18 mouse cellular contexts compared by ENCODE assay signal in the genomic region with DNA sequence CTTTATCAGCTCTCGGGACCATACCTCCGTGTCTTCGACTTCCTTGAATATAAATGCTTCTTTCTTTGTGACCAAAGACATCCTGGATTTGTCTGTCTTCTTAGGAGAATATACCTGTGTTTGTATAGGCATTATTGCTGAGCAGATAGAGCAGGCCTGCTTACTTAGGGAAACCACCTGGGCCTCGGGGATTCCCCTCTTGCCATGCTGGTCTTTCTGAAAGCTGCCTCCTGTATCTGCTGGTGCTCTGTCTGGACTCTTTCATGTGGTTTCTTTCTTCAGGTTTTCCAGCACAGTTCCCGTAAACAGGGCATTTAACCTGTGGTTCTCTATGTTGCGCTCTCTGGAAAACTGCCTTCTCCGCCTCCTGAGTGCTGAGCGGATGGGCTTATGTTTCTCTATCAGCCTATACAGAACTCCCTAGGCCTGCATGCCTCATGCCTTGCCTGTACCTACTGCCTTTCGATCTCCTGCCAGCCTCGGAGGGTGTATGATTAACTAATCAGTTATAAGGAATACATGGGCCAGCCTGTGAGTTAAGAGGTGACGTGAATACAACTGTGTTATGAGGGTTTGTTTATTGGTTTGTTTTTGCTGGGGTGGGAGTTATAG.
DNase-seq lines count a peak whose midpoint lies in the region; ATAC-seq lines count a peak whose summit lies in the region.
"Had no signal": no experiment of that assay in that cellular context is flagged by ENCODE, and none has a peak within 500 bp of the region (broad histone marks: within the 10 kb centered on the region; RNA-seq: fewer than 3 reads in every experiment).

No protein-coding gene starts in this region.

- ATAC-seq in kidney, embryonic 16.5 days (ENCODE audit: low FRiP score, low TSS enrichment): peak; percentile 54
- ATAC-seq in kidney, embryonic 14.5 days (ENCODE audit: low FRiP score, low TSS enrichment): no peak
- ATAC-seq in hindbrain, embryonic 13.5 days (ENCODE audit: low FRiP score): 0 out of 2 replicates have a peak, but pooled peaks have one; percentile 19
- ATAC-seq in midbrain, embryonic 13.5 days: 0 out of 2 replicates have a peak, but pooled peaks have one; percentile 19
- ATAC-seq in neural tube, embryonic 14.5 days (ENCODE audit: low read depth): 0 out of 2 replicates have a peak, but pooled peaks have one; percentile 18
- no peak for ATAC-seq in liver, embryonic 12.5 days

- no peaks in the 10 kb centered on the region for H3K27me3 ChIP-seq in kidney, embryonic 16.5 days (ENCODE audit: insufficient read depth, low read length)
- no peaks in the 10 kb centered on the region for H3K27me3 ChIP-seq in kidney, embryonic 14.5 days (ENCODE audit: control insufficient read depth, insufficient read depth, low read length)
- no peaks in the 10 kb centered on the region for H3K27me3 ChIP-seq in hindbrain, embryonic 13.5 days
- H3K27me3 ChIP-seq in midbrain, embryonic 13.5 days: no peaks in the 10 kb centered on the region
- H3K27me3 ChIP-seq in neural tube, embryonic 14.5 days (ENCODE audit: control insufficient read depth, insufficient read depth, low read length): no peaks in the 10 kb centered on the region
- H3K27me3 ChIP-seq in liver, embryonic 12.5 days (replicated peaks): no peaks in the 10 kb centered on the region
- H3K27me3 ChIP-seq: heart, embryonic 13.5 days; limb, embryonic 13.5 days had no signal

- no peak overlapping the region for H3K9ac ChIP-seq in kidney, embryonic 16.5 days (replicated peaks; ENCODE audit: low read length)
- H3K9ac ChIP-seq in kidney, embryonic 14.5 days (ENCODE audit: low read depth, low read length): no peak overlapping the region
- H3K9ac ChIP-seq in hindbrain, embryonic 13.5 days: peak overlapping the region; percentile 60; the same call in 1 of the 2 replicates
- no peak overlapping the region for H3K9ac ChIP-seq in midbrain, embryonic 13.5 days (replicated peaks)
- no peak overlapping the region for H3K9ac ChIP-seq in neural tube, embryonic 14.5 days (replicated peaks; ENCODE audit: low read depth, low read length)
- H3K9ac ChIP-seq in liver, embryonic 12.5 days: no peak overlapping the region
- H3K9ac ChIP-seq: heart, embryonic 13.5 days; limb, embryonic 13.5 days had no signal

- 75% methylated on average over 11 of the region's 11 CpGs for WGBS in kidney, embryonic 16.5 days
- 76% methylated on average over 11 of the region's 11 CpGs for WGBS in kidney, embryonic 14.5 days
- 49% methylated on average over 11 of the region's 11 CpGs for WGBS in hindbrain, embryonic 13.5 days
- WGBS in midbrain, embryonic 13.5 days: 57% methylated on average over 11 of the region's 11 CpGs
- WGBS in neural tube, embryonic 14.5 days: 54% methylated on average over 11 of the region's 11 CpGs
- 72% methylated on average over 11 of the region's 11 CpGs for WGBS in liver, embryonic 12.5 days (ENCODE audit: insufficient replicate concordance)

- H3K27ac ChIP-seq in kidney, embryonic 16.5 days (ENCODE audit: low read length): no peak overlapping the region
- H3K27ac ChIP-seq in kidney, embryonic 14.5 days (ENCODE audit: low read depth, low read length): no peak overlapping the region
- H3K27ac ChIP-seq in hindbrain, embryonic 13.5 days: peak overlapping the region; percentile 84
- H3K27ac ChIP-seq in midbrain, embryonic 13.5 days: peak overlapping the region; percentile 80
- H3K27ac ChIP-seq in neural tube, embryonic 14.5 days (ENCODE audit: low read depth, low read length): no peak overlapping the region
- H3K27ac ChIP-seq in liver, embryonic 12.5 days: no peak overlapping the region
- H3K27ac ChIP-seq: heart, embryonic 13.5 days; limb, embryonic 13.5 days; macrophage had no signal

- no peak overlapping the region for H3K4me2 ChIP-seq in kidney, embryonic 16.5 days (replicated peaks; ENCODE audit: low read depth, low read length)
- H3K4me2 ChIP-seq in kidney, embryonic 14.5 days (replicated peaks; ENCODE audit: low read depth, low read length): no peak overlapping the region
- peak overlapping the region; percentile 48 for H3K4me2 ChIP-seq in hindbrain, embryonic 13.5 days
- H3K4me2 ChIP-seq in midbrain, embryonic 13.5 days (replicated peaks): peak overlapping the region; percentile 34
- peak overlapping the region; percentile 36; the same call in 1 of the 2 replicates for H3K4me2 ChIP-seq in neural tube, embryonic 14.5 days (ENCODE audit: low read depth, low read length)
- H3K4me2 ChIP-seq in liver, embryonic 12.5 days: no peak overlapping the region
- H3K4me2 ChIP-seq: heart, embryonic 13.5 days; limb, embryonic 13.5 days had no signal

- no peaks in the 10 kb centered on the region for H3K36me3 ChIP-seq in kidney, embryonic 16.5 days (ENCODE audit: insufficient read depth, low read length)
- H3K36me3 ChIP-seq in kidney, embryonic 14.5 days (ENCODE audit: control insufficient read depth, insufficient read depth, low read length): no peaks in the 10 kb centered on the region
- no peaks in the 10 kb centered on the region for H3K36me3 ChIP-seq in hindbrain, embryonic 13.5 days
- H3K36me3 ChIP-seq in midbrain, embryonic 13.5 days: no peaks in the 10 kb centered on the region
- no peaks in the 10 kb centered on the region for H3K36me3 ChIP-seq in neural tube, embryonic 14.5 days (ENCODE audit: control insufficient read depth, insufficient read depth, low read length)
- no peaks in the 10 kb centered on the region for H3K36me3 ChIP-seq in liver, embryonic 12.5 days

- no peaks in the 10 kb centered on the region for H3K9me3 ChIP-seq in kidney, embryonic 16.5 days (ENCODE audit: low read length)
- H3K9me3 ChIP-seq in kidney, embryonic 14.5 days (ENCODE audit: control insufficient read depth, low read length): 0 out of 2 replicates have a peak, but pooled peaks cover 2% of the 10 kb centered on the region
- no peaks in the 10 kb centered on the region for H3K9me3 ChIP-seq in hindbrain, embryonic 13.5 days
- no peaks in the 10 kb centered on the region for H3K9me3 ChIP-seq in midbrain, embryonic 13.5 days
- no peaks in the 10 kb centered on the region for H3K9me3 ChIP-seq in neural tube, embryonic 14.5 days (ENCODE audit: control insufficient read depth, low read length)
- H3K9me3 ChIP-seq in liver, embryonic 12.5 days (replicated peaks): no peaks in the 10 kb centered on the region
- H3K9me3 ChIP-seq: heart, embryonic 13.5 days; limb, embryonic 13.5 days had no signal

- H3K4me3 ChIP-seq in kidney, embryonic 16.5 days (ENCODE audit: low read length): no peak overlapping the region
- H3K4me3 ChIP-seq in kidney, embryonic 14.5 days (ENCODE audit: low read length): no peak overlapping the region
- H3K4me3 ChIP-seq in hindbrain, embryonic 13.5 days: peak overlapping the region; percentile 7; the same call in 1 of the 2 replicates
- no peak overlapping the region for H3K4me3 ChIP-seq in midbrain, embryonic 13.5 days (replicated peaks)
- H3K4me3 ChIP-seq in neural tube, embryonic 14.5 days (ENCODE audit: low read depth, low read length): no peak overlapping the region
- H3K4me3 ChIP-seq in liver, embryonic 12.5 days: no peak overlapping the region
- H3K4me3 ChIP-seq: erythroblast, embryonic 14.5 days; heart, embryonic 13.5 days; limb, embryonic 13.5 days had no signal

- DNase-seq in MN1 (ENCODE audit: low spot score): no peak
- no peak for DNase-seq in cerebellum, adult 9-10 months
- DNase-seq: cerebellum, adult 8-10 months; heart, postnatal 4 days; kidney, adult 8-10 months; lung, adult 18-20 months; right cerebral cortex, postnatal 14 days; thymus, postnatal 4 days had no signal

- peaks cover 17% of the 10 kb centered on the region for H3K4me1 ChIP-seq in kidney, embryonic 16.5 days (ENCODE audit: insufficient read depth, low read length)
- H3K4me1 ChIP-seq in kidney, embryonic 14.5 days (ENCODE audit: control insufficient read depth, insufficient read depth, low read length): peaks cover 11% of the 10 kb centered on the region
- H3K4me1 ChIP-seq in hindbrain, embryonic 13.5 days (replicated peaks): peaks cover 23% of the 10 kb centered on the region
- H3K4me1 ChIP-seq in midbrain, embryonic 13.5 days (replicated peaks): peaks cover 50% of the 10 kb centered on the region
- peaks cover 14% of the 10 kb centered on the region for H3K4me1 ChIP-seq in neural tube, embryonic 14.5 days (ENCODE audit: control insufficient read depth, insufficient read depth, low read length)
- H3K4me1 ChIP-seq in liver, embryonic 12.5 days: peaks cover 10% of the 10 kb centered on the region

Comparison
In these comparisons a context has a peak if more than half of its experiments do, and no peak if none do; other contexts are left out.
1. ATAC-seq: peak in kidney, embryonic 16.5 days (single experiment), hindbrain, embryonic 13.5 days (single experiment), midbrain, embryonic 13.5 days (single experiment) and neural tube, embryonic 14.5 days (single experiment); none in kidney, embryonic 14.5 days (single experiment) and liver, embryonic 12.5 days (single experiment).
2. H3K27ac ChIP-seq: peak in hindbrain, embryonic 13.5 days (single experiment) and midbrain, embryonic 13.5 days (single experiment); none in kidney, embryonic 16.5 days (single experiment), kidney, embryonic 14.5 days (single experiment), neural tube, embryonic 14.5 days (single experiment) and liver, embryonic 12.5 days (single experiment).
3. H3K4me2 ChIP-seq: peak in hindbrain, embryonic 13.5 days (single experiment), midbrain, embryonic 13.5 days (single experiment) and neural tube, embryonic 14.5 days (single experiment); none in kidney, embryonic 16.5 days (single experiment), kidney, embryonic 14.5 days (single experiment) and liver, embryonic 12.5 days (single experiment).